Mouse (Mus musculus) adrenal gland, postnatal 0 days (tissue): ENCODE measurements around the gene Fbxl16. TPM values are rescaled to one million over a fixed set of nuclear protein-coding genes. Genes with fewer than 3 reads are reported as not detected.

Experiments used
- polyA plus RNA-seq: library from polyadenylated mRNA; unstranded; fragments of >200 nt; fragmentation: Nextera tagmentation; extraction: Ambion mirVana; gene quantifications from 2 replicates; pipeline ENCODE4 v1.2.1, GENCODE M21; 2015

Fbxl16 gene
- 12.1 and 14.1 TPM in 2 replicates for polyA plus RNA-seq

GRCm38 (mm10) chr17:25808789-25809605 lies at the start of gene Fbxl16:
TSS of gene Fbxl16 (plus strand) at chr17:25809085.

DNA sequence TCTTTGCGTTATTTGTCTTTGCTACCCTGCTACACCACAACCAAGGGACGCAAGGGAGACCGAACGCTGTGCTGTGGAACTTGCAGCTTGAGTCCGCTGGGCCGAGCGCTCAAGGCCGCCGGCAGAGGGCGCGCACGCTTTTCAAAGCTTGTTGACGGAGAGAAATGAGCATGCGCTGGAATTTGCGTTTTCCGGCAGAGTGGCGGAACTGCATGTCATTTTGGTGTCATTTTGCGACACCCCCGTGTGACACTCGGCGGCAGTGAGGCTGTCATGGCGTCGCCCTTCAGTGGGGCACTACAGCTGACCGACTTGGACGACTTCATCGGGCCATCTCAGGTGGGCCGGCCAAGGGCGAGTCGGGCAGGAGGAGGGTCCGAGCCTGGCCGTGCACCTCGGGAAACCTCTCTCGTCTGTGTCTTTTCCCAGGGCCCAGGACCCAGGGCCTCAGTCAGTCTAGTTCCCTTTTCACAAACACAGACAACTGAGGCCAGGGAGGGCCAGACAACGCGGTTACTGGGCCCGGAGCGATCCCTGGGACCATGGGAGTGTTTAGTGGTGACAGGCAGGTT lies 35.2 kb upstream of the Fbxl16 start, which contains the start of gene Narfl:
Gene Narfl, plus strand, starts transcription at position 228 of the 572 bp plus-strand sequence.

DNA sequence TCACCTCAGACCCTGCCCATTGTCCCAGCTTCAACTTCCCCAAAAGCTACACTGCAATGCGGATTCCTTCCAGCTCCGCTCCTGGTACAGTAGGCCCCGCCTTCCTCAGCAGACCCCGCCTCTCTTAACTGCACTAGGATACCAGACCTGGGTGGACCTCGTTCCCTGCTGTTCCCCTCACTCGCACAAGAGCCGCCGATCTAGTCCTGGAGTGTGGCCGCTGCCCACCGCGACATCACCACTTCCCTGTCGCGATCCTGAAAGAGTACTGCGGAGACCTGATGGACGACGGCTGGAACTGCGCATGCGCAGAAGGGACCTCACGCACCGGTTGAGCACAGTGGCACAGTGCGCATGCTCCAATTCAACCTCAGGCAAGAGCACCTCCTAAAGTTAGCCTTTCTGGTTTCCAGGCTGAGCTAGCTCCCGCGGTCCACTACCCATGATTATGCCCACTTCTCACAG lies 23.6 kb upstream of the Fbxl16 start, which contains the start of gene Haghl:
Gene Haghl, minus strand, starts transcription at position 393 of the 465 bp plus-strand sequence.

DNA sequence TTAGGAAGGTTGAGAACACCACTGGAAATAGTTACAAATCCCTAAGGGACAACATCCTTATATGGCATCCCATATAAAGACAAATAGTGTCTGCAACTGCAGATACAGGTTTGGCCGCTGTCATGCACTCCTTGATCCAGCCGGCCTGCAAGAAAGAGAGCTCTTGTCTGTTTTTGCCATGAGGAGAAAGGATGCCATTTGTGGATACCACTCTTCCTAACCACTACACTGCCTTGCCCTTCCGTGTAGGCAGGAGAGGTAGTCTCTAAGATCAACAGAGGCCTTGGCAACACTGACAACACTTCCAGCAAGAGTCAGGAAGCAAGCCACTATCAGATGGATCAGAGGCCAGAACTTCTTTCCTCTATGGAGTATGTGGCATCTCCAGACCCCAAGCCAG lies 22.6 kb upstream of the Fbxl16 start, which contains the start of gene Ccdc78:
Gene Ccdc78, plus strand, starts transcription at position 301 of the 400 bp plus-strand sequence.

DNA sequence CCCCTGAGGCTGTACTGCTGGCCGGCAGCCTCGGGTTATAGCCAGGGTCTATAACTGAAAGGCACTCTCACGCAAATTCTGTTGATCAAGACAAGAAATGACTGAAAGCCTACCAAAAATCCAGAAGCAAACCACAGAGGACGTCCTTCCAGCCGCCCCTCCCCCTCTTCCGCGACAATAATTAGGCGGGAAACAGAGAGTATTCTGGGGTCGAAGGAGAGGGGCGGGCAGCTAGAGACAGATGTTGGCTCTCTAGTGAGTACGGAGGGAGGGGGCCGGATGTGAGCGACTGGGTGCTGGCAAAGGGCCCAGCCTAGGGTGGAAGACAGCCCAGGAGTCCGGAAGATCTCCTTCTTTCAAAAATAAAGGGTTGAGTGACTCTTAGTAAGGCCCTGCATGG lies 16.3 kb upstream of the Fbxl16 start, which contains the start of gene Fam173a:
Gene Fam173a, minus strand, starts transcription at position 287 of the 400 bp plus-strand sequence.

DNA sequence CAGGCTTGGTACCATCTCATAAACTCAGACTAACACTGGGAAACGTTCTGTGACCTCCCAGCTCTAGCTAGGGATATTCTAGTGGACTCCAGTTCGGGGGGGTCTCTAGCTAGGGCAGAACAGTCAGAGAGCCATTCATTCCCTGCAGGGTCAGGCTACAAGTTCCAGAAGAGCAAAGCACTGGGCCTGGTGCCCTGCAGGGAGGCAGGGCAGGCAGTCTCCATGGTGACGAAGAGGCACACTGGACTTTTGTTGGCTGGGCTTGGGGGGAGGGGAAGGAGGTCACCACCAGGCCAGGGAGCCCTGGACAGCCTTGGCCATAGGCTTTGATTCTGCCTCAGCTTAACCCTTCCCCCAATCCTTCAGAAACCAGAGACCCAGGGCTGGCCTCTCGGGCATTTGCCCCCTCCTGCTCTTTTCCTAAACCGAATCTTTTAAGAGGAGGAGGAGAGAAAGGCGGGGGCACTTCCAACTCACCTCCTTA lies 13.2 kb upstream of the Fbxl16 start, which contains the start of gene AC134908.4:
Gene AC134908.4, minus strand, starts transcription at position 51 of the 484 bp plus-strand sequence.

DNA sequence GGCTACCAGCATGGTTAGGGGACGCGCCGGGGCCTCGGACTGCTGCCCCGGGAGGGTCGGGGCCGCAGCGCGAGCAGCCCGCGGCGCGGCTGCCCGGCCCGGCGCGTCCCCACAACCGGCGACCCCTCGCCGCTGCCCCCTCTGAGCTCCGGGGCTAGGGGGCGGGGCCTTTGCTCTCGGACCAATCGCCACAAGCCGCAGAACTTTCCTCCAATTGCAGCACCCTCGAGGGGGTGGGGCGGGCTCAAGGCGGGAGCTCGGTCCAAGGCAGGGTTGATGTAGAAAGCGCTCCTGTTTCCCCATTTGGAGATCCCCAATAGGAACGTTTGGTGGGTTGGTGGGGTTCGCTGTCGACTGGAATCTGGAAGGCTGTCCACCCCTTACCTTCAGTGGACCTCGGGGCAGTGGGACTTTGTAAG lies 11.9 kb upstream of the Fbxl16 start, which contains the start of gene Metrn:
Gene Metrn, minus strand, starts transcription at position 186 of the 419 bp plus-strand sequence.

GRCm38 (mm10) chr17:25823452-25823851 lies 14.6 kb downstream of the Fbxl16 start, which contains the start of gene Wdr24:
TSS of gene Wdr24 (plus strand) at chr17:25823627.

GRCm38 (mm10) chr17:25828712-25829557 lies 20.1 kb downstream of the Fbxl16 start, which contains the start of gene Jmjd8:
TSS of gene Jmjd8 (plus strand) at chr17:25828867.

GRCm38 (mm10) chr17:25833291-25833663 lies 24.4 kb downstream of the Fbxl16 start, which contains the start of gene Stub1:
TSS of gene Stub1 (minus strand) at chr17:25833404.

GRCm38 (mm10) chr17:25837076-25837410 lies 28.2 kb downstream of the Fbxl16 start, which contains the start of gene Rhbdl1:
TSS of gene Rhbdl1 (minus strand) at chr17:25837295.

DNA sequence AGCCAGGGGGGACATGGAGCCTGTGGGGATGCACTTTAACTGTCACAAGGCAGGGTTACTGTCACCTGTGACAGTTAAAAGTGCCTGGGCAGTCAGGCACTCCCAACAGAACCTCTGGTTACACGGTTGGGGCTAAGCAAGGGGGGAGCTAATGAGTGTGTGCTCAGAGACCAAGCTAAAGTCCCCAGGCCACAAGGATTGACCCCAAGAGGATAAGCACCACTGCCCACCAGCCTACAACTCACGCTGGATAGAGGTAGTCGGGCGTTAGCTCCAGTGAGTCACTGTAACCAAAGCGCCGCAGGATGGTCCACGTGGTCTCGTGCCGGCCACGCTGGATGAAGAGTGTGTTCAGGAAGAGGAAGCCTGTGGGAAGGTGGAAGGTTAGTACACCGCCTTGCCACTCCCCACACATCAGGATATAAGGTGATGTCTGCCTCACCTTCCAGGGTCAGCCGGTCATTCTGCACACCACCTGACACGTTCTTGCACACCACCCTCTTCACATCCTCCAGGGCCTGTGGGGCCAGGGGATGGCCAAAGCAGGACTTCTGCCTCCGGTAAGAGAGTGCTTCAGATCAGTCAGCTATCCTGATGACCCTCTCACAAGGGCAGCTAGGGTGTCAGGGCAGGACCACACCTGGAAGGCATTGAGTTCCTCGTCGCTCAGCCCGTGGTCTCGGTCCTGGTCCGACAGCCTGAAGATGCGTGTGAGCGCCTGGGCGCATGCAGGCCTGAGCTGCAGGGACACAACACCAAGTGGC lies 32.4 kb downstream of the Fbxl16 start, which contains the start of gene Gm20683:
Gene Gm20683, minus strand, starts transcription at position 647 of the 764 bp plus-strand sequence.

GRCm38 (mm10) chr17:25844396-25844901 lies 35.6 kb downstream of the Fbxl16 start, which contains the start of gene Rhot2:
TSS of gene Rhot2 (minus strand) at chr17:25844851.

DNA sequence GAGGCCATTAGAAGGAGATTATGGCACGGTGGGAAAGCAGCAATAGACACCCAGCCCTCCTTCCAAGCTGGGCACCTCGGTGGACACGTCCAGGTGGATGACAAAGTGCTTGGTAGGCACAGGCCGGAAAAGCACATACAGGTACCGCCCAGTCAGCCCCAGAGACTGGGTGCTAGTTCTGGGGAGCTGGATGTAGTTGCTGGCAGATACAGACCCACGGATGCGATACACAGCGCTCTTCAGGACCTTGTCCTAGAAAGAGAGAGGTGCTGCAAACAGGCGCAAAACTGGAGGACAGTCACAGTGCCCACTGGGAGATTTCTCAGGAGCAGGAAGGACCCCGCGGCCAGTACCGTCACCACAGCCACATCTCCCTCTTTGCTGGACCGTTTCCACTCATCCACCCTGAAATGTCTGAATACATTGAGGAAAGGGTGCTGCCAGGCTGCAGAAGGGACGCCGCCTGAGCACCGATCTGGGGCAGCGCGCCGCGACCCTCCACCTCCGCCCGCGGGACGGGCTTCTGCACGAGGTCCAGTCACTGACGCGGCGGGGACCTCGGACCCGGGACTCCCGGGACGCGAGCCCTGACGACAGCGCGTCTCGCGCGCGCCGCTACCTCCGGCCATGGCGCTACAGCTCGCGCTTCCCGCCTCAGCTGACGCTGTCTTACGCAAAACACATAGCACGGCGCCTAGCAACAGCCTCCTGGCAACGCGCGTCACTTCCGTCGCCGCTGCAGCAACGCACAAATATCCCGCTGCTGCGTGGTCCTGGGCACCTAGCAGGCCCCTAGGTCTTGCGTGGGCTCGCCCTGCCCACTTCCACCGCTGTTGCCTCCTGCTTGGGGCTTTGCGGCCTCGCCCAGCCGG lies 52.2 kb downstream of the Fbxl16 start, which contains the start of gene Wdr90:
Gene Wdr90, minus strand, starts transcription at position 670 of the 872 bp plus-strand sequence.

DNA sequence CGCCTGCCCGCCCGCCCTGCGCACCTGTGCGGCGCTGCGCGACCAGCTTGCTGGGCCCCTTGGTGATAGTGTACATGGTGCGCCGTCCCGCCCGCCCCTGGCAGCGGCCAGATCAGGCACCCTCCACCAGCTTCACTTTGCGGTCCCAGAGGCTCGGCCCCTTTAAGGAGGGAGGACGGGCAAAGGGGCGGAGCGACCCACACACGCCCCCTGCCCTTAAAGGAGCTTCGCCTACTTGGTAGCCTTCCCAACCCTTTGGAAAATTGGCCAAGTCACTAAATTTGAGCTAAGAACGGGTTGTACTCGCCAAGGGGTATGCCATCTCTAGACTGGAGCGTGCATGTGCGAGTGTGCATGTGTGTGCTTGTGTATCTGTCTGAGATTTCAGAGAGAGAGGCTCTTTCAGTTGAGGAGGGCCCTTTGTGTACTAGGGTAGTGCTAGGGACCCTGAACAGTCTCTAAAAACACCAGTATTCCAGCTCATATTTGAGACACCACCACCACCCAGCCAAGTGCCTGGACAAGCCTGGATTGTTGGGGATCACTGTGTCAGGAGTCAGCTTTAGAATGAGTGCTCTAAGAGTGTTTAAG lies 59.8 kb downstream of the Fbxl16 start, which contains the start of gene Mcrip2:
Gene Mcrip2, minus strand, starts transcription at position 164 of the 591 bp plus-strand sequence.

